In genomic region chr16:8349148-8349547, GRCm38 (mm10) we compare ENCODE assay signal across 25 mouse cellular contexts.
"Had no signal": no experiment of that assay in that cellular context is flagged by ENCODE, and none has a peak within 500 bp of the region (broad histone marks: within the 10 kb centered on the region; RNA-seq: fewer than 3 reads in every experiment).

No protein-coding gene starts in this region.

- H3K9ac ChIP-seq: heart, embryonic 12.5 days; hindbrain, embryonic 13.5 days; hindbrain, embryonic 15.5 days; kidney, embryonic 15.5 days; liver, embryonic 13.5 days; liver, embryonic 15.5 days had no signal

- H3K36me3 ChIP-seq: heart, embryonic 10.5 days; heart, embryonic 12.5 days; hindbrain, embryonic 10.5 days; hindbrain, embryonic 13.5 days; hindbrain, embryonic 15.5 days; kidney, embryonic 15.5 days; liver, embryonic 13.5 days; liver, embryonic 15.5 days had no signal

- DNase-seq: gastrocnemius, adult 2 months; gastrocnemius, postnatal 10 days; gastrocnemius, postnatal 25 days; heart, adult 2 months; heart, postnatal 10 days; heart, postnatal 4 days; kidney, adult 11 months; kidney, adult 2 months; kidney, adult 9 months; layer of hippocampus, adult 9-11 months; layer of hippocampus, postnatal 36 days; left cerebral cortex, postnatal 4 days; liver; liver, embryonic 13.5 days had no signal

- H3K4me3 ChIP-seq: gastrocnemius, adult 2 months; heart, adult 2 months; heart, embryonic 10.5 days; heart, embryonic 12.5 days; hindbrain, embryonic 10.5 days; hindbrain, embryonic 13.5 days; hindbrain, embryonic 15.5 days; kidney, embryonic 15.5 days; liver, embryonic 13.5 days; liver, embryonic 15.5 days had no signal

- H3K4me1 ChIP-seq: heart, embryonic 10.5 days; heart, embryonic 12.5 days; hindbrain, embryonic 15.5 days; liver, embryonic 13.5 days; liver, embryonic 15.5 days had no signal

- ATAC-seq: hindbrain, postnatal 0 days; intestine, embryonic 16.5 days had no signal

- H3K27ac ChIP-seq: gastrocnemius, adult 2 months; heart, adult 2 months; heart, embryonic 10.5 days; hindbrain, embryonic 10.5 days; hindbrain, embryonic 13.5 days; hindbrain, embryonic 15.5 days; hindbrain, postnatal 0 days; kidney, postnatal 0 days; liver, embryonic 13.5 days; liver, embryonic 15.5 days had no signal

- H3K9me3 ChIP-seq: heart, embryonic 10.5 days; heart, embryonic 12.5 days; hindbrain, embryonic 10.5 days; hindbrain, embryonic 13.5 days; hindbrain, embryonic 15.5 days; kidney, embryonic 15.5 days; liver, embryonic 13.5 days; liver, embryonic 15.5 days had no signal

- H3K27me3 ChIP-seq: heart, embryonic 12.5 days; hindbrain, embryonic 13.5 days; hindbrain, embryonic 15.5 days; kidney, embryonic 15.5 days; liver, embryonic 13.5 days; liver, embryonic 15.5 days had no signal

- H3K4me2 ChIP-seq: heart, embryonic 12.5 days; hindbrain, embryonic 13.5 days; hindbrain, embryonic 15.5 days; kidney, embryonic 15.5 days; liver, embryonic 11.5 days; liver, embryonic 13.5 days; liver, embryonic 15.5 days had no signal
